Mouse (Mus musculus): ENCODE measurements around the gene Tbc1d22b. TPM values are rescaled to one million over a fixed set of nuclear protein-coding genes. Genes with fewer than 3 reads are reported as not detected.
A peak's percentile ranks its signal among the peaks of the same experiment; 100 is the strongest.

Tbc1d22b gene
- polyA plus RNA-seq, 1 experiment from 2014 or later: 20.9 TPM

DNA sequence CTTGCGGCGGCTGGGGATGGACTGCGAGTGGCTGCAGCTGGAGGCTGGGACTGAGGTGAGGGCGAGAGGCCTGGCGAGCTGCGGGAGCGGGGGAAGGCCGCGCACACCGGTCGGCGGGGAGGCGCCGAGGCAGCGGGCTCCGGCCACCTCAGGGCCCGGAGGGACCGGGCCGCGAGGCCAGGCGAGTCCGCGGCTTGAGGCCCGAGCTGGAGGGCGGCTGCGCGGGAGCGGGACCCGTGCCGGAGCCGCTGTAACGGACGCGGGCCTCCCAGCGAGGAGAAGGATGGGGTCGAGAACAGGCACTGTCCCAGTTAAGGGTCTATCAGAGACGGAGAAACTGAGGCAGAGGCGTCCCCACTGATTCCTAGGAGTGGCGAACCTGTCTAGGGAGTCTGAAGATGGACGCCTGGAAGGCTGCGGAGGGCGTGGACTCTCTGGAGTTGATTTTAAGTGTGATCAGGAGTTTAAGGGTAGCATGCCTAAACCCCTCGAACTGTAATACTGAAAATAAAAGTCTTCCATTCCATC lies 65.5 kb downstream of the Tbc1d22b start:
- under 1% methylated on average over 43 of the region's 43 CpGs for WGBS
- H3K4me2 ChIP-seq (ENCODE audit: low read depth, low read length, severe bottlenecking): peak overlapping the region; percentile 89
- DNase-seq (ENCODE audit: low spot score) (no peak), ATAC-seq (replicated peaks; ENCODE audit: low FRiP score) (no peak; the same call in none of the 2 replicates)
- no peaks in the 10 kb centered on the region; the same call in 1 of the 2 replicates for H3K36me3 ChIP-seq (ENCODE audit: control insufficient read depth, insufficient read depth, low read length)
- H3K4me1 ChIP-seq (replicated peaks; ENCODE audit: control insufficient read depth, insufficient read depth, low read length): peaks cover 5% of the 10 kb centered on the region; the same call in 1 of the 2 replicates
- H3K27me3 ChIP-seq (ENCODE audit: control insufficient read depth, insufficient read depth, low read length): no peaks in the 10 kb centered on the region
- peak overlapping the region; percentile 95 for H3K27ac ChIP-seq (ENCODE audit: low read depth, low read length)
- peak overlapping the region; percentile 97 for H3K4me3 ChIP-seq (ENCODE audit: low read depth, low read length)
- peak overlapping the region; percentile 97 for H3K9ac ChIP-seq (ENCODE audit: low read length)
- H3K9me3 ChIP-seq (ENCODE audit: control insufficient read depth, low read length): no peaks in the 10 kb centered on the region

DNA sequence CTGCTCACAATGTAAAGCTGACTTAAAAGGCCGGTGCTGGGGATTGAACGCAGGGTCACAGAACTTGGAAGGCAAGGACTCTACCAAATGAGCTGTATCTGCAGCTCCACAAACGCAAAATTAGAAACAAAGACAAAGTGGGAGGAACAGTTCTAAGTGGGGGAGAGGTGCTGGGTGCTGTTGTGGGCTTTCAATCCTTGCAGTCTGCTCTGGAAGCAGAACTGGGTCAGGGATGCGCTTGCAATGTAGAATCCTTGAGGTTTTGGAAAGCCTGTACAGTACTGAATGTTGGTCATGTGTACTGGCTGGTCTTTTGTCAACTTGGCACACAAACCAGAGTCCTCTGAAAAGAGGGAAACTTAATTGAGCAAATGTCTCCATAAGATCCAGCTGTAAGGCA lies 66.0 kb downstream of the Tbc1d22b start:
- WGBS: 8% methylated on average over 4 of the region's 4 CpGs
- H3K27me3 ChIP-seq (ENCODE audit: control insufficient read depth, insufficient read depth, low read length): no peaks in the 10 kb centered on the region
- H3K9ac ChIP-seq (ENCODE audit: low read length): peak overlapping the region; percentile 97
- no peak for ATAC-seq (replicated peaks; ENCODE audit: low FRiP score)
- peak overlapping the region; percentile 97 for H3K4me3 ChIP-seq (ENCODE audit: low read depth, low read length)
- peak overlapping the region; percentile 89 for H3K4me2 ChIP-seq (ENCODE audit: low read depth, low read length, severe bottlenecking)
- H3K9me3 ChIP-seq (ENCODE audit: control insufficient read depth, low read length): no peaks in the 10 kb centered on the region
- H3K36me3 ChIP-seq (ENCODE audit: control insufficient read depth, insufficient read depth, low read length): no peaks in the 10 kb centered on the region; the same call in 1 of the 2 replicates
- 0 out of 2 replicates have a peak overlapping the region, but pooled peaks have one; percentile 95 for H3K27ac ChIP-seq (ENCODE audit: low read depth, low read length)
- peaks cover 5% of the 10 kb centered on the region; the same call in 1 of the 2 replicates for H3K4me1 ChIP-seq (replicated peaks; ENCODE audit: control insufficient read depth, insufficient read depth, low read length)
- no peak for DNase-seq (ENCODE audit: low spot score)

DNA sequence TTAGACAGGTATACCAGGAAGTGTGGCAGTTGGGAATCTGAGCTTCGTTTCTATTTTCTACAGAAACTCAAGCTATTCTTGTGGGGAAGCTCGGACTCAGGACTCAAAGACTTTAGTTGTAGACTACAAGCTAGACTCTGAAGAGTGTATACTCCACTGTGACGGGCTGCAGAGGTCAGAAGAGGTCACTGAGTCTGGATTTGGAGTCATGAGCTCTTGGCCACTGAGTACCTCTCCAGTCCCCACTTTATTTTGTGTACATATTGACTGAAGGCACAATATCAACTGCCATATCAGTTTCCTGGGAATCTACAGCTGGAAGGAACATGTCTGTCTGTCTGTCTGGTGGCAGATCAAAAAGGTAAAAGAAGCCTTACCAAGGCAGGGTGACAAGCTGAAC lies 69.6 kb downstream of the Tbc1d22b start:
- Histone ChIP-seq H3K9ac (ENCODE audit: low read length) (no peak overlapping the region), H3K4me3 (ENCODE audit: low read depth, low read length) (no peak overlapping the region), H3K4me1 (replicated peaks; ENCODE audit: control insufficient read depth, insufficient read depth, low read length) (peaks cover 5% of the 10 kb centered on the region; the same call in 1 of the 2 replicates), H3K27ac (ENCODE audit: low read depth, low read length) (no peak overlapping the region), H3K36me3 (ENCODE audit: control insufficient read depth, insufficient read depth, low read length) (peaks cover 2% of the 10 kb centered on the region; the same call in 1 of the 2 replicates), H3K27me3 (ENCODE audit: control insufficient read depth, insufficient read depth, low read length) (no peaks in the 10 kb centered on the region), H3K4me2 (ENCODE audit: low read depth, low read length, severe bottlenecking) (no peak overlapping the region), H3K9me3 (ENCODE audit: control insufficient read depth, low read length) (no peaks in the 10 kb centered on the region)
- WGBS: 90% methylated on average over 3 of the region's 3 CpGs
- no peak for ATAC-seq (replicated peaks; ENCODE audit: low FRiP score)
- DNase-seq (ENCODE audit: low spot score): no peak

DNA sequence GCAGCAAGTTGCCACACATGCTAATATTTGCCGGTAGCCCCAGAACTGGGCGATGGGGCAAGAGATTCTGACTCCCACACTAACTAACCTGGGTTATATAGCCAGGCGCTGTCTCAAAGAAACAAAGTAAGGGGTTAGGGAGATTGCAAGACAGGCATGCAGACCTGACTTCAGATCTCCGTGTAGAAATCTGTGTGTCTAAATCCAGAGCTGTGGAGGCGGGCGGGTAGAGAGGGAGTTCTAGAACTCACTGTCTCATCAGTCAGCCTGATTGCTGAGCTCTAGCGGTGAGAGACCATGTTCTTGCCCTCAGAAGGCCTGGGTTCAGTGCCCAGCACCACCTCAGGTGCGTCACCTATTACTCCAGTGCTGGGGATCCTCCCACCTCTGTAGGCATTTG lies 73.9 kb downstream of the Tbc1d22b start:
- no peak for DNase-seq (ENCODE audit: low spot score)
- H3K4me2 ChIP-seq (ENCODE audit: low read depth, low read length, severe bottlenecking): no peak overlapping the region
- ATAC-seq (replicated peaks; ENCODE audit: low FRiP score): no peak
- H3K27ac ChIP-seq (ENCODE audit: low read depth, low read length): no peak overlapping the region
- 97% methylated on average over 8 of the region's 8 CpGs for WGBS
- no peaks in the 10 kb centered on the region for H3K4me1 ChIP-seq (replicated peaks; ENCODE audit: control insufficient read depth, insufficient read depth, low read length)
- H3K4me3 ChIP-seq (ENCODE audit: low read depth, low read length): no peak overlapping the region
- no peaks in the 10 kb centered on the region for H3K9me3 ChIP-seq (ENCODE audit: control insufficient read depth, low read length)
- H3K27me3 ChIP-seq (ENCODE audit: control insufficient read depth, insufficient read depth, low read length): no peaks in the 10 kb centered on the region
- H3K36me3 ChIP-seq (ENCODE audit: control insufficient read depth, insufficient read depth, low read length): peaks cover 12% of the 10 kb centered on the region
- no peak overlapping the region for H3K9ac ChIP-seq (ENCODE audit: low read length)

DNA sequence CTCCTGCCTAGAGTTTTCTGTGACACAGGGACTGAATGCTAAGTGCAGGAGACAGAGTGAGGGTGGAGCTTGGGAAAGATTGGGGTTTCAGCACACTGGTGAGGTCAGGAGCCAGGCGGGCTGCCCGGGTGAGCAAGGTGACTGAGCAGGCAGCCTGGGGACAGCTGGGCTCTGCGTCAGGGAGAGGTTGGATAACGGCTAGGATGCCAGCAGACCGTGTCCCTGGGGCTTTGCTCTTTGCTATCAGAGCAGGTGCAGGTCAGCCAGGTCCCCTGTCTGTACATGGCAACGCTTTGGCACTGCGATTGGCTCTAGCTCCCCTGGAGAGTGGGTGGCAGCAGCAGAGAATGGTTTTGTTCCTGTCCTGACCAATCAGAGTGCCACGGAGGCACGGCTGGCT lies 77.7 kb downstream of the Tbc1d22b start:
- no peak for DNase-seq (ENCODE audit: low spot score)
- no peaks in the 10 kb centered on the region for H3K4me1 ChIP-seq (replicated peaks; ENCODE audit: control insufficient read depth, insufficient read depth, low read length)
- H3K36me3 ChIP-seq (ENCODE audit: control insufficient read depth, insufficient read depth, low read length): peaks cover 19% of the 10 kb centered on the region
- no peak overlapping the region for H3K4me2 ChIP-seq (ENCODE audit: low read depth, low read length, severe bottlenecking)
- no peaks in the 10 kb centered on the region for H3K9me3 ChIP-seq (ENCODE audit: control insufficient read depth, low read length)
- no peak overlapping the region for H3K4me3 ChIP-seq (ENCODE audit: low read depth, low read length)
- 90% methylated on average over 9 of the region's 9 CpGs for WGBS
- no peak overlapping the region for H3K27ac ChIP-seq (ENCODE audit: low read depth, low read length)
- ATAC-seq (replicated peaks; ENCODE audit: low FRiP score): no peak
- H3K27me3 ChIP-seq (ENCODE audit: control insufficient read depth, insufficient read depth, low read length): no peaks in the 10 kb centered on the region
- no peak overlapping the region for H3K9ac ChIP-seq (ENCODE audit: low read length)

DNA sequence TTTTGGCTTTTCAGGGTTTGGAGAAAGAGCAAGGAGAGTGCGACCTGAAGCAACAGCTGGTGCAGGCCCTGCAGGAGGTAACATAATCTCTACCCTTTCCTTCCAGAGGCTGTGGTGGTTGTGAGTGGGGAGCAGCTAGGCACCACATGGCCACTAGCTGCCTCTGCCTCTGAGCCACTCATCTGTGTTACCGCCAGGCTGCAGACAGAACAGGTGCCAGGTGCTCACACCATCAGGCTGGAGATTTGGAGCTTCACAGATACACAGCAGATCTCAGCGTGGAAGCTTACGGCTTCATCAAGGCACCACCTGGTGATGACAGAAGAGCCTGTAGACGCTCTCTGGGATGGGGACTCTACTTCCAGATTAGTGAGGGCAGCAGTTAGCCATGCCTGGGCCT lies 79.4 kb downstream of the Tbc1d22b start:
- H3K27ac ChIP-seq (ENCODE audit: low read depth, low read length): no peak overlapping the region
- peaks cover 19% of the 10 kb centered on the region for H3K36me3 ChIP-seq (ENCODE audit: control insufficient read depth, insufficient read depth, low read length)
- no peak for ATAC-seq (replicated peaks; ENCODE audit: low FRiP score)
- no peak overlapping the region for H3K4me2 ChIP-seq (ENCODE audit: low read depth, low read length, severe bottlenecking)
- no peak overlapping the region for H3K9ac ChIP-seq (ENCODE audit: low read length)
- no peaks in the 10 kb centered on the region for H3K4me1 ChIP-seq (replicated peaks; ENCODE audit: control insufficient read depth, insufficient read depth, low read length)
- H3K4me3 ChIP-seq (ENCODE audit: low read depth, low read length): no peak overlapping the region
- WGBS: 90% methylated on average over 5 of the region's 5 CpGs
- H3K27me3 ChIP-seq (ENCODE audit: control insufficient read depth, insufficient read depth, low read length): no peaks in the 10 kb centered on the region
- no peak for DNase-seq (ENCODE audit: low spot score)
- H3K9me3 ChIP-seq (ENCODE audit: control insufficient read depth, low read length): no peaks in the 10 kb centered on the region

DNA sequence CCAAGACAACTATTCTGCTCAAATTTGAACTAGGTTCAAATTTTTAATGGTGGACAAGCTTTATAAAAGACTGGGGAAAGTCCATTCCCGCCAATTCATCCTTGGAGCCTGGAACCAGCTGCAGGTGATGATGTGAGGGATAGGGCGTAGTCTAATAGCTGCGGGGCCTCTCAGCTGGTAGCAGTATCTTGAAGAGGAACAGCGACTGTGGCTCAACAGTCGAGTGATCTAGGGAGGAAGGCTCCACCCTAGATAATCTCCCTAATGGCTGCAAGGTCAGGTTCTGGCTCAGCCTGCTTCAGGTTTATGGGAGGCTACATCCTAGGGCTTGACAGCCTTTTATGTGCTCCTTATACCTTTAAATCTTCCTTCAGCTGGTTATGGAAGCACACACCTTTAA lies 80.0 kb downstream of the Tbc1d22b start:
- Histone ChIP-seq H3K27me3 (ENCODE audit: control insufficient read depth, insufficient read depth, low read length) (no peaks in the 10 kb centered on the region), H3K4me2 (ENCODE audit: low read depth, low read length, severe bottlenecking) (no peak overlapping the region), H3K9me3 (ENCODE audit: control insufficient read depth, low read length) (no peaks in the 10 kb centered on the region), H3K4me3 (ENCODE audit: low read depth, low read length) (no peak overlapping the region), H3K27ac (ENCODE audit: low read depth, low read length) (no peak overlapping the region), H3K9ac (ENCODE audit: low read length) (no peak overlapping the region), H3K36me3 (ENCODE audit: control insufficient read depth, insufficient read depth, low read length) (peaks cover 19% of the 10 kb centered on the region), H3K4me1 (replicated peaks; ENCODE audit: control insufficient read depth, insufficient read depth, low read length) (no peaks in the 10 kb centered on the region)
- 90% methylated on average over 5 of the region's 5 CpGs for WGBS
- DNase-seq (ENCODE audit: low spot score): no peak
- ATAC-seq (replicated peaks; ENCODE audit: low FRiP score): no peak

DNA sequence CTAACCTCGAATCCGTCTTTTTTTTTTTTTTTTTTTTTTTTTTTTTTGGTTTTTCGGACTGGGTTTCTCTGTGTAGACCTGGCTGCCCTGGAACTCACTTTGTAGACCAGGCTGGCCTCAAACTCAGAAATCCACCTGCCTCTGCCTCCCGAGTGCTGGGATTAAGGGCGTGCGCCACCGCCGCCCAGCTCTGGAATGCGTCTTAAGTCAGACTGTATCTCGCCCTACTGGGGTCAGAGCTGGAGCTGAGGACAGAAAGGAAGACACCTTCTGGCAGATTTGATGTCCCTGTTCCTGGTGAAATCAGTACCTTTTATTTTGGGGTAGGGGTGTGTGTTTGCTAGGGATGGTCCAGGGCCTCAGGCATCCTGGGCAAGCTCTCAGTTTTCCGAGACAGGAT lies 82.7 kb downstream of the Tbc1d22b start:
- Histone ChIP-seq H3K36me3 (ENCODE audit: control insufficient read depth, insufficient read depth, low read length) (peaks cover 14% of the 10 kb centered on the region; the same call in 1 of the 2 replicates), H3K4me1 (replicated peaks; ENCODE audit: control insufficient read depth, insufficient read depth, low read length) (no peaks in the 10 kb centered on the region), H3K4me3 (ENCODE audit: low read depth, low read length) (no peak overlapping the region), H3K9ac (ENCODE audit: low read length) (no peak overlapping the region), H3K27ac (ENCODE audit: low read depth, low read length) (no peak overlapping the region), H3K9me3 (ENCODE audit: control insufficient read depth, low read length) (no peaks in the 10 kb centered on the region), H3K27me3 (ENCODE audit: control insufficient read depth, insufficient read depth, low read length) (no peaks in the 10 kb centered on the region), H3K4me2 (ENCODE audit: low read depth, low read length, severe bottlenecking) (no peak overlapping the region)
- ATAC-seq (replicated peaks; ENCODE audit: low FRiP score) (no peak), DNase-seq (ENCODE audit: low spot score) (no peak)
- WGBS: 96% methylated on average over 11 of the region's 11 CpGs

DNA sequence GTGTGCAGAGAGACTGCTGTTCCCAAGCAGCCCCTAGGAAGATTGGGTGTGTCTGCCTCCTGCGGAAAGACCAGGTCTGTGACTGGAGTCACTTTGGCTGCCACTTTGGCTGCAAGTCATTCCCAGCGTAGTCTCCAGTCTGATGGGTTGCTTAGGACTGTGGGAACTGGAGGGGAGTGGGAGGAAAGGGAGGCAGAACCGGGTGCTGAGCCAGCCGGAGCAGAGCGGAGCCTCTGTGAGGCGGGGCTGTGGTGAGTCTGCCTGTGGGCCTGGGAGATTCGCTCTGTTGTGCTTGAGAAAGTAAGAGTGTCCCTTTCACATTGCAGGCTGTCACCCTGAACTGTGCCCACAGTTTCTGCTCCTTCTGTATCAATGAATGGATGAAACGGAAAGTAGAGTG lies 85.9 kb downstream of the Tbc1d22b start:
- 92% methylated on average over 8 of the region's 8 CpGs for WGBS
- no peak overlapping the region for H3K27ac ChIP-seq (ENCODE audit: low read depth, low read length)
- no peaks in the 10 kb centered on the region for H3K4me1 ChIP-seq (replicated peaks; ENCODE audit: control insufficient read depth, insufficient read depth, low read length)
- H3K27me3 ChIP-seq (ENCODE audit: control insufficient read depth, insufficient read depth, low read length): no peaks in the 10 kb centered on the region
- DNase-seq (ENCODE audit: low spot score) (no peak), ATAC-seq (replicated peaks; ENCODE audit: low FRiP score) (no peak)
- no peaks in the 10 kb centered on the region for H3K9me3 ChIP-seq (ENCODE audit: control insufficient read depth, low read length)
- H3K9ac ChIP-seq (ENCODE audit: low read length): no peak overlapping the region
- H3K4me2 ChIP-seq (ENCODE audit: low read depth, low read length, severe bottlenecking): no peak overlapping the region
- peaks cover 13% of the 10 kb centered on the region; the same call in 1 of the 2 replicates for H3K36me3 ChIP-seq (ENCODE audit: control insufficient read depth, insufficient read depth, low read length)
- no peak overlapping the region for H3K4me3 ChIP-seq (ENCODE audit: low read depth, low read length)

Measured in forebrain, embryonic 11.5 days (tissue).